In the genomic region with DNA sequence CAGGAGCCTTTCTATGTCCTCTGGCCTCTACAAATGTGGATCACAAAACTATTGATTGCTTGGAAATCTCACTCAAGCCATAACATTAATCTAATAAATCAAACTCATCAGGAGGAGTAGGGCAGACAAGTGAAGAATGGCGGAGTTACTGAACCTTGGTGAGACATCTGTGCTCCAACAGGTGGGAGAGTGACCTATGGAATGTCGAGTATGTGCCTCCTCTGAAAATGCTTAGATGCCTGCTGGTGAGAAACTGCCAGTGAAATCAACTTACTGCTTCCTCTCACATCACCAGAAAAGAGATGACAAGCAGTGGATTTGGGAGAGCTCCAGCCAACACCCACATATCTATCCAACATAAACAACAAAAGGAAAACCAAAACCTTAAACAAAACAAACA, we compare ENCODE assay signal across 24 mouse cellular contexts.
DNase-seq lines count a peak whose midpoint lies in the region; ATAC-seq and TF ChIP-seq lines count a peak whose summit lies in the region.
"Had no signal": no experiment of that assay in that cellular context is flagged by ENCODE, and none has a peak within 500 bp of the region (broad histone marks: within the 10 kb centered on the region; RNA-seq: fewer than 3 reads in every experiment).

No protein-coding gene starts in this region.

- 23% methylated on average over 2 of the region's 2 CpGs for WGBS in kidney, embryonic 16.5 days
- 40% methylated on average over 2 of the region's 2 CpGs for WGBS in limb, embryonic 14.5 days
- 55% methylated on average over 2 of the region's 2 CpGs for WGBS in limb, embryonic 10.5 days
- WGBS in hindbrain, embryonic 13.5 days, result 74% methylated on average over 2 of the region's 2 CpGs

- ATAC-seq in kidney, embryonic 16.5 days (ENCODE audit: low FRiP score, low TSS enrichment), result peak; percentile 78
- no peak for ATAC-seq in limb, embryonic 14.5 days (ENCODE audit: low FRiP score, low read depth)
- ATAC-seq in hindbrain, embryonic 13.5 days (ENCODE audit: low FRiP score), result no peak
- ATAC-seq: forebrain, embryonic 13.5 days; forebrain, embryonic 16.5 days; hindbrain, embryonic 16.5 days had no signal

- H3K4me1 ChIP-seq in kidney, embryonic 16.5 days (ENCODE audit: insufficient read depth, low read length), result peaks cover 3% of the 10 kb centered on the region; the same call in 1 of the 2 replicates
- no peaks in the 10 kb centered on the region for H3K4me1 ChIP-seq in limb, embryonic 14.5 days (ENCODE audit: control insufficient read depth, insufficient read depth, low read length)
- H3K4me1 ChIP-seq in limb, embryonic 10.5 days, result no peaks in the 10 kb centered on the region
- no peaks in the 10 kb centered on the region for H3K4me1 ChIP-seq in hindbrain, embryonic 13.5 days (replicated peaks)
- H3K4me1 ChIP-seq: forebrain, embryonic 10.5 days; forebrain, embryonic 13.5 days; hindbrain, embryonic 12.5 days had no signal

- no peak overlapping the region for H3K4me2 ChIP-seq in kidney, embryonic 16.5 days (replicated peaks; ENCODE audit: low read depth, low read length)
- no peak overlapping the region for H3K4me2 ChIP-seq in limb, embryonic 14.5 days (replicated peaks; ENCODE audit: low read depth, low read length, severe bottlenecking)
- H3K4me2 ChIP-seq in hindbrain, embryonic 13.5 days, result no peak overlapping the region
- H3K4me2 ChIP-seq: forebrain, embryonic 13.5 days; heart, embryonic 11.5 days; hindbrain, embryonic 12.5 days had no signal

- no peak overlapping the region for H3K9ac ChIP-seq in kidney, embryonic 16.5 days (replicated peaks; ENCODE audit: low read length)
- no peak overlapping the region for H3K9ac ChIP-seq in limb, embryonic 14.5 days (ENCODE audit: low read depth, low read length, severe bottlenecking)
- H3K9ac ChIP-seq in hindbrain, embryonic 13.5 days, result no peak overlapping the region
- H3K9ac ChIP-seq: forebrain, embryonic 13.5 days; hindbrain, embryonic 12.5 days had no signal

- H3K9me3 ChIP-seq in kidney, embryonic 16.5 days (ENCODE audit: low read length), result no peaks in the 10 kb centered on the region
- H3K9me3 ChIP-seq in limb, embryonic 14.5 days (ENCODE audit: control insufficient read depth, low read length), result no peaks in the 10 kb centered on the region
- H3K9me3 ChIP-seq in limb, embryonic 10.5 days (replicated peaks), result no peaks in the 10 kb centered on the region
- H3K9me3 ChIP-seq in hindbrain, embryonic 13.5 days, result no peaks in the 10 kb centered on the region
- H3K9me3 ChIP-seq: forebrain, embryonic 10.5 days; forebrain, embryonic 13.5 days; G1E; hindbrain, embryonic 12.5 days had no signal

- no peaks in the 10 kb centered on the region for H3K36me3 ChIP-seq in kidney, embryonic 16.5 days (ENCODE audit: insufficient read depth, low read length)
- no peaks in the 10 kb centered on the region for H3K36me3 ChIP-seq in limb, embryonic 14.5 days (ENCODE audit: control insufficient read depth, insufficient read depth, low read length)
- no peaks in the 10 kb centered on the region for H3K36me3 ChIP-seq in limb, embryonic 10.5 days
- H3K36me3 ChIP-seq in hindbrain, embryonic 13.5 days, result no peaks in the 10 kb centered on the region
- H3K36me3 ChIP-seq: forebrain, embryonic 10.5 days; G1E; hindbrain, embryonic 12.5 days had no signal

- no peak for TF ChIP-seq POLR2A in limb, embryonic 14.5 days (IDR thresholded peaks at IDR 0.05; ENCODE audit: borderline replicate concordance, extremely low read depth, insufficient read depth, insufficient read length)

- H3K4me3 ChIP-seq in kidney, embryonic 16.5 days (ENCODE audit: low read length), result no peak overlapping the region
- no peak overlapping the region for H3K4me3 ChIP-seq in limb, embryonic 14.5 days (replicated peaks; ENCODE audit: low read length)
- H3K4me3 ChIP-seq in limb, embryonic 10.5 days, result no peak overlapping the region
- no peak overlapping the region for H3K4me3 ChIP-seq in hindbrain, embryonic 13.5 days
- H3K4me3 ChIP-seq: forebrain, embryonic 10.5 days; forebrain, embryonic 13.5 days; hindbrain, embryonic 12.5 days had no signal

- no peaks in the 10 kb centered on the region for H3K27me3 ChIP-seq in kidney, embryonic 16.5 days (ENCODE audit: insufficient read depth, low read length)
- H3K27me3 ChIP-seq in limb, embryonic 14.5 days (ENCODE audit: control insufficient read depth, insufficient read depth, low read length), result no peaks in the 10 kb centered on the region
- H3K27me3 ChIP-seq in limb, embryonic 10.5 days (ENCODE audit: low read depth, poor library complexity, severe bottlenecking), result no peaks in the 10 kb centered on the region
- no peaks in the 10 kb centered on the region for H3K27me3 ChIP-seq in hindbrain, embryonic 13.5 days
- H3K27me3 ChIP-seq: CH12.LX; forebrain, embryonic 13.5 days; hindbrain, embryonic 12.5 days had no signal

- H3K27ac ChIP-seq in kidney, embryonic 16.5 days (ENCODE audit: low read length), result no peak overlapping the region
- no peak overlapping the region for H3K27ac ChIP-seq in limb, embryonic 14.5 days (replicated peaks; ENCODE audit: low read depth, low read length)
- no peak overlapping the region for H3K27ac ChIP-seq in limb, embryonic 10.5 days
- H3K27ac ChIP-seq in hindbrain, embryonic 13.5 days, result no peak overlapping the region
- H3K27ac ChIP-seq: forebrain, embryonic 10.5 days; forebrain, embryonic 13.5 days; hindbrain, embryonic 12.5 days had no signal

- DNase-seq in embryo, embryonic 10.5 days (ENCODE audit: low spot score), result peak; percentile 19
- no peak for DNase-seq in embryo, embryonic 11 days
- no peak for DNase-seq in kidney, postnatal 25 days
- DNase-seq in limb, embryonic 14.5 days (ENCODE audit: low spot score), result peak; percentile 3
- no peak for DNase-seq in limb, embryonic 10.5 days (ENCODE audit: low spot score)
- DNase-seq: adrenal gland, adult 2 months; adrenal gland, postnatal 14 days; B cell, adult 2 months; cerebellum, adult 11-12 months; cerebellum, adult 8-10 months; cerebellum, postnatal 10 days; cerebellum, postnatal 36 days; gastrocnemius, postnatal 10 days; heart, adult 11 months had no signal

Comparison
In these comparisons a context has a peak if more than half of its experiments do, and no peak if none do; other contexts are left out.
1. DNase-seq: peak in embryo, embryonic 10.5 days (single experiment) and limb, embryonic 14.5 days (single experiment); none in embryo, embryonic 11 days (single experiment), kidney, postnatal 25 days (0 of 2) and limb, embryonic 10.5 days (single experiment).